Mouse (Mus musculus) midbrain, embryonic 12.5 days (tissue): Measurements from ENCODE around the gene Phkb. TPM values are rescaled to one million over a fixed set of nuclear protein-coding genes. Genes with fewer than 3 reads are reported as not detected.

Experiments
- ATAC-seq: fragments of 200-750 bp; cut with Nextera tagmentation; 2 replicates; pipeline ENCODE4 v1.8.0; 2017; ENCODE audit warnings: low read depth, moderate TSS enrichment, moderate library complexity; ENCODE audit not compliant: low FRiP score
- H3K27ac ChIP-seq: fragments of 300-500 bp; sonication (generic); replicated peaks from 2 replicates; pipeline ENCODE4 v1.5.1; 2016; ENCODE audit warnings: mild to moderate bottlenecking
- H3K27me3 ChIP-seq: fragments of 300-500 bp; sonication (generic); 2 replicates; pipeline ENCODE4 v1.6.1; 2016; ENCODE audit warnings: mild to moderate bottlenecking
- H3K36me3 ChIP-seq: fragments of 300-500 bp; sonication (generic); 2 replicates; pipeline ENCODE4 v1.6.1; 2016
- H3K4me1 ChIP-seq: fragments of 300-500 bp; sonication (generic); 2 replicates; pipeline ENCODE4 v1.6.1; 2016
- H3K4me2 ChIP-seq: fragments of 300-500 bp; sonication (generic); replicated peaks from 2 replicates; pipeline ENCODE4 v1.6.1; 2016; ENCODE audit warnings: mild to moderate bottlenecking, moderate library complexity
- H3K4me3 ChIP-seq: fragments of 300-500 bp; sonication (generic); 2 replicates; pipeline ENCODE4 v1.5.1; 2016; ENCODE audit warnings: mild to moderate bottlenecking
- H3K9ac ChIP-seq: fragments of 300-500 bp; sonication (generic); replicated peaks from 2 replicates; pipeline ENCODE4 v1.6.1; 2016; ENCODE audit warnings: mild to moderate bottlenecking, moderate library complexity
- H3K9me3 ChIP-seq: fragments of 300-500 bp; sonication (generic); 2 replicates; pipeline ENCODE4 v1.6.1; 2016; ENCODE audit warnings: mild to moderate bottlenecking
- WGBS: fragments of 180-500 bp; shearing (Covaris S2); methylation state at CpG from one replicate; pipeline ENCODE4 v1.1.7; 2016; 5-methylcytosine and 5-hydroxymethylcytosine counted together
- polyA plus RNA-seq: library from polyadenylated mRNA; unstranded; fragments of >200 nt; fragmentation: Nextera tagmentation; extraction: Ambion mirVana; gene quantifications from 2 replicates; pipeline ENCODE4 v1.2.1, GENCODE M21; 2016

The Phkb gene
- polyA plus RNA-seq, 1 experiment from 2014 or later, result 43.8 TPM

- no peak overlapping the region for H3K4me2 ChIP-seq
- no peak overlapping the region for H3K4me3 ChIP-seq
- H3K27ac ChIP-seq, result no peak overlapping the region
- H3K27me3 ChIP-seq, result no peaks in the 10 kb centered on the region
- 82% methylated on average over 1 of the region's 1 CpGs for WGBS
- no peaks in the 10 kb centered on the region for H3K4me1 ChIP-seq
- ATAC-seq, result no peak
- H3K9me3 ChIP-seq, result no peaks in the 10 kb centered on the region
- H3K9ac ChIP-seq, result no peak overlapping the region
- no peaks in the 10 kb centered on the region for H3K36me3 ChIP-seq
Measured at GRCm38 (mm10) chr8:85862381-85862780, 21.6 kb downstream of the Phkb start.

GRCm38 (mm10) chr8:85871660-85872059 is 30.9 kb downstream of the Phkb start:
- no peaks in the 10 kb centered on the region for H3K4me1 ChIP-seq
- H3K4me3 ChIP-seq, result no peak overlapping the region
- no peak for ATAC-seq
- H3K36me3 ChIP-seq, result no peaks in the 10 kb centered on the region
- WGBS, result 71% methylated on average over 2 of the region's 2 CpGs
- H3K9me3 ChIP-seq, result no peaks in the 10 kb centered on the region
- no peaks in the 10 kb centered on the region for H3K27me3 ChIP-seq
- H3K9ac ChIP-seq, result no peak overlapping the region
- no peak overlapping the region for H3K27ac ChIP-seq
- no peak overlapping the region for H3K4me2 ChIP-seq

GRCm38 (mm10) chr8:85877976-85878375 is 37.2 kb downstream of the Phkb start:
- Histone ChIP-seq H3K9me3 (no peaks in the 10 kb centered on the region), H3K27me3 (no peaks in the 10 kb centered on the region), H3K4me2 (no peak overlapping the region), H3K9ac (no peak overlapping the region), H3K4me1 (no peaks in the 10 kb centered on the region), H3K4me3 (no peak overlapping the region), H3K27ac (no peak overlapping the region), H3K36me3 (no peaks in the 10 kb centered on the region)
- 94% methylated on average over 8 of the region's 8 CpGs for WGBS
- no peak for ATAC-seq

GRCm38 (mm10) chr8:85879624-85880023 is 38.9 kb downstream of the Phkb start:
- H3K27ac ChIP-seq, result no peak overlapping the region
- H3K27me3 ChIP-seq, result no peaks in the 10 kb centered on the region
- no peaks in the 10 kb centered on the region for H3K9me3 ChIP-seq
- H3K36me3 ChIP-seq, result peaks cover 5% of the 10 kb centered on the region
- no peak overlapping the region for H3K9ac ChIP-seq
- no peak for ATAC-seq
- H3K4me3 ChIP-seq, result no peak overlapping the region
- no peaks in the 10 kb centered on the region for H3K4me1 ChIP-seq
- WGBS, result 90% methylated on average over 7 of the region's 7 CpGs
- H3K4me2 ChIP-seq, result no peak overlapping the region

DNA sequence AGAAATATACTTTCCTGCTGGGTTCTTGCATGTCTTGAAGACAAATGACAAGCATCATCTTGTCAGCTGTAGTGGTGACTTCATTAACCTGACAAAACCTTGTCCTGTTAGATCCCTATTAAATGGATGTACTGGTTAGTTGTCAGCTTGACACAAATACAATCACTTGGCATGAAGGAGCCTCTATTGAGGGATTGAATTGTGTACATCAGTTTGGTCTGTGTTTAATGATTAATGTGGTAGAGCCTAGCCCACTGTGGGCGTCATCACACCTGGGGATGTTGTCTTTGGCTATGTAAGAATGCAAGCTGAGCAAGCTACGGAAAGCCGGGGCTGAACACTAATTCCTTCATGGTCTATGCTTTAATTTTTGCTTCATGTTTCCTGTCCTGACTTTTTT is 44.1 kb downstream of the Phkb start:
- Histone ChIP-seq H3K4me2 (no peak overlapping the region), H3K27ac (no peak overlapping the region), H3K27me3 (no peaks in the 10 kb centered on the region), H3K9me3 (no peaks in the 10 kb centered on the region), H3K4me3 (no peak overlapping the region), H3K9ac (no peak overlapping the region), H3K4me1 (no peaks in the 10 kb centered on the region), H3K36me3 (peaks cover 5% of the 10 kb centered on the region)
- WGBS, result 93% methylated on average over 3 of the region's 3 CpGs
- no peak for ATAC-seq

- no peak overlapping the region for H3K27ac ChIP-seq
- no peaks in the 10 kb centered on the region for H3K36me3 ChIP-seq
- H3K9ac ChIP-seq, result no peak overlapping the region
- H3K4me3 ChIP-seq, result no peak overlapping the region
- H3K27me3 ChIP-seq, result no peaks in the 10 kb centered on the region
- no peak for ATAC-seq
- H3K4me1 ChIP-seq, result no peaks in the 10 kb centered on the region
- no peak overlapping the region for H3K4me2 ChIP-seq
- WGBS, result 100% methylated on average over 2 of the region's 2 CpGs
- H3K9me3 ChIP-seq, result no peaks in the 10 kb centered on the region
Measured at GRCm38 (mm10) chr8:85897636-85898035, 56.9 kb downstream of the Phkb start.

- no peak for ATAC-seq
- Histone ChIP-seq H3K9me3 (no peaks in the 10 kb centered on the region), H3K36me3 (no peaks in the 10 kb centered on the region), H3K9ac (no peak overlapping the region), H3K27me3 (no peaks in the 10 kb centered on the region), H3K4me3 (no peak overlapping the region), H3K4me2 (no peak overlapping the region), H3K27ac (no peak overlapping the region), H3K4me1 (no peaks in the 10 kb centered on the region)
Measured at GRCm38 (mm10) chr8:85924991-85925390, 84.2 kb downstream of the Phkb start.

- H3K27me3 ChIP-seq, result no peaks in the 10 kb centered on the region
- H3K9me3 ChIP-seq, result no peaks in the 10 kb centered on the region
- H3K4me2 ChIP-seq, result no peak overlapping the region
- H3K9ac ChIP-seq, result no peak overlapping the region
- WGBS, result 94% methylated on average over 1 of the region's 1 CpGs
- ATAC-seq, result no peak
- H3K27ac ChIP-seq, result no peak overlapping the region
- no peaks in the 10 kb centered on the region for H3K4me1 ChIP-seq
- H3K36me3 ChIP-seq, result no peaks in the 10 kb centered on the region
- H3K4me3 ChIP-seq, result no peak overlapping the region
Measured at GRCm38 (mm10) chr8:85925574-85925973, 84.8 kb downstream of the Phkb start.

DNA sequence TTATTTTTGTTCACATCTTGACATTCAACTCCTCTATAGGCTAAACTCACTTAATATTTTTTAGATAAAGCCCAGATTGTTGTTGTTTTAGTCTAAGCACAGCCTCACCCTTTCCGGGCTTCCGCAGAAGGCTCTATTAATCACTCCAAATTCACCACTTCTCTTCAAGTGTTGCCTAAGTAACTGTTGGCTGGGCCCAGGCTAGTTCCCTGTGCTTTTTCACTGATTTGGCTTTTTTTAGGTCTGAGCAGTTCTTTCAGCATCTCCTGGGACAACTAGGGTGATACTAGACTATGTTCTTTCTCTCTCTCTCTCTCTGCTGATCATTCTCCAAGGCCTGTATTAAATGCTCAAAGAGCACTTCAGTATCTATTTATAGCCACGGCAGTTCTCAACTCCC is 85.3 kb downstream of the Phkb start:
- WGBS, result 76% methylated on average over 3 of the region's 3 CpGs
- H3K4me3 ChIP-seq, result no peak overlapping the region
- H3K4me1 ChIP-seq, result no peaks in the 10 kb centered on the region
- no peak overlapping the region for H3K27ac ChIP-seq
- ATAC-seq, result no peak
- H3K27me3 ChIP-seq, result no peaks in the 10 kb centered on the region
- no peak overlapping the region for H3K4me2 ChIP-seq
- no peaks in the 10 kb centered on the region for H3K36me3 ChIP-seq
- no peak overlapping the region for H3K9ac ChIP-seq
- H3K9me3 ChIP-seq, result no peaks in the 10 kb centered on the region

GRCm38 (mm10) chr8:85936148-85936547 is 95.4 kb downstream of the Phkb start:
- ATAC-seq, result no peak
- no peaks in the 10 kb centered on the region for H3K9me3 ChIP-seq
- H3K9ac ChIP-seq, result no peak overlapping the region
- no peaks in the 10 kb centered on the region; the same call in 1 of the 2 replicates for H3K36me3 ChIP-seq
- WGBS, result 98% methylated on average over 5 of the region's 5 CpGs
- H3K4me2 ChIP-seq, result no peak overlapping the region
- H3K4me1 ChIP-seq, result no peaks in the 10 kb centered on the region
- no peaks in the 10 kb centered on the region for H3K27me3 ChIP-seq
- no peak overlapping the region for H3K4me3 ChIP-seq
- H3K27ac ChIP-seq, result no peak overlapping the region

DNA sequence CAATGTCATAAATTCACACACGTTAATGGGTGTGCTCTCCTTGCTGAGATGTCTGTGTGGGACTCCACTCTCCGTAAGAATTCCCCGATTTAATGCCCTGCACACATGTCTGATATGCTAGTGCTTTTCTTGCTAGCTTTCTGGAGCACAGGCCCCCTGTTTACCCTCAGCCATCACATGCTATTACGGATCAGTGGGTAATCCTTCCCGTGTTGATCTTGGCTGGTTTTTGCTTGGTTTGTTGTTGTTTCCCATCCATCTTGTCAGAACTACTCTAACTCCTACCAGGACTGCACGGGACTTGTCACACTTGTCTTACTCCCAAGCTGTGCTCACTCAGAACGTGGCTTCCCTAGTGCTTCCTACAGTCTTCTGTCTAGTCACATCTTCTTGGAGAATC is 96.6 kb downstream of the Phkb start:
- Histone ChIP-seq H3K4me3 (no peak overlapping the region), H3K9me3 (no peaks in the 10 kb centered on the region), H3K4me1 (no peaks in the 10 kb centered on the region), H3K4me2 (no peak overlapping the region), H3K9ac (no peak overlapping the region), H3K27me3 (no peaks in the 10 kb centered on the region), H3K27ac (no peak overlapping the region), H3K36me3 (no peaks in the 10 kb centered on the region; the same call in 1 of the 2 replicates)
- ATAC-seq, result no peak
- WGBS, result 84% methylated on average over 7 of the region's 7 CpGs

DNA sequence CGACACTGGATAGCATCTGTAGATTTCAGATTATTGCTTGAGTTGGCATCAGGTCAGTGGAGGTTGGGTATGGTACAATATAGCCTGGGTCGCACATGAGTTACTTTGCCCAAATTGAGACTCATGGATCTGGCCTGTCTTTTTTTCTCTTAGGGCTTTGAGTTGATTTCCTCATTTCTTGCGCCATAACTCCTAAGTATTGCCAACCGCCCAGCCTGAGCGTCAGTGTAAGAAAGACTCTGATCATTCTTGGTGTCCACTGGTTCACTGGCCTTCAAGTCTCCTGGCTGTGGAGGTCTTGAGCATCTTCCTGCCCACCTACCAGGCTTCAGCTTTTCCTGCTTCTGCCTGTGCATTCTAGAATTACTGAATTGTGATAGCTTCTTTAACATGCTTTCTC is 104.1 kb downstream of the Phkb start:
- no peaks in the 10 kb centered on the region for H3K27me3 ChIP-seq
- no peak overlapping the region for H3K4me2 ChIP-seq
- H3K9ac ChIP-seq, result no peak overlapping the region
- no peaks in the 10 kb centered on the region for H3K9me3 ChIP-seq
- H3K4me1 ChIP-seq, result no peaks in the 10 kb centered on the region
- no peak overlapping the region for H3K27ac ChIP-seq
- ATAC-seq, result no peak
- WGBS, result 97% methylated on average over 5 of the region's 5 CpGs
- no peak overlapping the region for H3K4me3 ChIP-seq
- H3K36me3 ChIP-seq, result peaks cover 15% of the 10 kb centered on the region

GRCm38 (mm10) chr8:85958391-85958790 is 117.6 kb downstream of the Phkb start:
- Histone ChIP-seq H3K4me2 (no peak overlapping the region), H3K36me3 (no peaks in the 10 kb centered on the region), H3K4me3 (no peak overlapping the region), H3K4me1 (no peaks in the 10 kb centered on the region), H3K9ac (no peak overlapping the region), H3K27ac (no peak overlapping the region), H3K9me3 (no peaks in the 10 kb centered on the region), H3K27me3 (no peaks in the 10 kb centered on the region)
- WGBS, result 97% methylated on average over 2 of the region's 2 CpGs
- no peak for ATAC-seq
